Mouse (Mus musculus) C2C12 (cell line): ENCODE measurements around the gene Gigyf1. TPM values are rescaled to one million over a fixed set of nuclear protein-coding genes. Genes with fewer than 3 reads are reported as not detected.

Source experiments
- H3K27me3 ChIP-seq: one replicate; pipeline ENCODE4 v1.6.1; 2011; ENCODE audit not compliant: control insufficient read depth, insufficient read depth, insufficient read length
- H3K36me3 ChIP-seq: one replicate; pipeline ENCODE4 v1.6.1; 2011; ENCODE audit not compliant: control insufficient read depth, insufficient read depth
- H3K4me3 ChIP-seq: one replicate; pipeline ENCODE4 v1.5.1; 2011; ENCODE audit warnings: mild to moderate bottlenecking, control low read depth; ENCODE audit not compliant: poor library complexity, insufficient read depth, severe bottlenecking
- H3K79me2 ChIP-seq: one replicate; pipeline ENCODE4 v1.6.1; 2011; ENCODE audit not compliant: control insufficient read depth, insufficient read depth
- H3K79me3 ChIP-seq: one replicate; pipeline ENCODE4 v1.6.1; 2011; ENCODE audit warnings: low read depth, control low read depth
- H3ac ChIP-seq: one replicate; pipeline ENCODE3; 2011; ENCODE audit warnings: low read depth; ENCODE audit not compliant: control insufficient read depth, insufficient read length
- CEBPB ChIP-seq: IDR thresholded peaks from one replicate; pipeline ENCODE4 v1.6.1; 2011; ENCODE audit warnings: low read depth, mild to moderate bottlenecking, control low read depth, moderate library complexity
- CTCF ChIP-seq: IDR thresholded peaks from one replicate; pipeline ENCODE4 v1.5.1; 2011; ENCODE audit not compliant: control insufficient read depth, insufficient read depth, insufficient read length
- FOSL1 ChIP-seq: IDR thresholded peaks from one replicate; pipeline ENCODE4 v1.8.0; 2011; ENCODE audit warnings: mild to moderate bottlenecking, low read length; ENCODE audit not compliant: poor library complexity, insufficient read depth, severe bottlenecking
- MAX ChIP-seq: IDR thresholded peaks from one replicate; pipeline ENCODE4 v1.6.1; 2011; ENCODE audit warnings: mild to moderate bottlenecking, control low read depth
- MYOD1 ChIP-seq: IDR thresholded peaks from one replicate; pipeline ENCODE4 v1.6.1; 2011; ENCODE audit warnings: low read depth; ENCODE audit not compliant: control insufficient read depth, insufficient read length
- MYOG ChIP-seq: IDR thresholded peaks from one replicate; pipeline ENCODE4 v1.6.1; 2011; ENCODE audit not compliant: control insufficient read depth, insufficient read length; ENCODE audit errors: extremely low read depth
- USF1 ChIP-seq: IDR thresholded peaks from one replicate; pipeline ENCODE4 v1.6.1; 2011; ENCODE audit warnings: low read depth, mild to moderate bottlenecking, control low read depth, moderate library complexity
- polyA plus RNA-seq: library from polyadenylated mRNA; unstranded; fragments of >200 nt; fragmentation: generic; extraction: Trizol; gene quantifications from one replicate; pipeline ENCODE4 v1.2.1, GENCODE M21; 2012; ENCODE audit warnings: missing spikeins

Gene Gigyf1
- polyA plus RNA-seq, 1 experiment: 6.9 TPM

- H3K4me3 ChIP-seq: no peak overlapping the region
- TF ChIP-seq MYOD1 (no peak), MYOG (no peak), MAX (no peak), USF1 (no peak), CTCF (no peak), CEBPB (no peak), FOSL1 (no peak)
These were observed 11.1 kb downstream of the Gigyf1 start for GRCm38 (mm10) chr5:137529221-137529995.

GRCm38 (mm10) chr5:137530075-137530474 lies 11.7 kb downstream of the Gigyf1 start:
- TF ChIP-seq MYOD1: no peak
- no peak for TF ChIP-seq MAX
- TF ChIP-seq CEBPB: no peak
- no peak for TF ChIP-seq USF1
- TF ChIP-seq MYOG: no peak
- TF ChIP-seq FOSL1: no peak
- TF ChIP-seq CTCF: no peak
- Histone ChIP-seq H3K79me2 (peaks cover 48% of the 10 kb centered on the region), H3ac (no peak overlapping the region), H3K27me3 (no peaks in the 10 kb centered on the region), H3K79me3 (peaks cover 24% of the 10 kb centered on the region), H3K36me3 (peaks cover 40% of the 10 kb centered on the region), H3K4me3 (peak overlapping the region; percentile 74)

More at GRCm38 (mm10) chr5:137529221-137529995, 11.1 kb downstream of the Gigyf1 start:
- peaks cover 47% of the 10 kb centered on the region for H3K36me3 ChIP-seq
- H3K79me3 ChIP-seq: peaks cover 24% of the 10 kb centered on the region
- peaks cover 48% of the 10 kb centered on the region for H3K79me2 ChIP-seq
- H3ac ChIP-seq: no peak overlapping the region
- no peaks in the 10 kb centered on the region for H3K27me3 ChIP-seq

GRCm38 (mm10) chr5:137530588-137531413 lies 12.5 kb downstream of the Gigyf1 start:
- Histone ChIP-seq H3K27me3 (no peaks in the 10 kb centered on the region), H3K36me3 (peaks cover 33% of the 10 kb centered on the region), H3K79me3 (peaks cover 24% of the 10 kb centered on the region), H3K4me3 (peak overlapping the region; percentile 74), H3K79me2 (peaks cover 48% of the 10 kb centered on the region), H3ac (peak overlapping the region; percentile 74)
- TF ChIP-seq MYOG: no peak
- no peak for TF ChIP-seq MYOD1
- TF ChIP-seq FOSL1: no peak
- no peak for TF ChIP-seq USF1
- no peak for TF ChIP-seq CEBPB
- TF ChIP-seq MAX: no peak
- TF ChIP-seq CTCF: no peak

GRCm38 (mm10) chr5:137531414-137532130 lies 13.2 kb downstream of the Gigyf1 start:
- Histone ChIP-seq H3K4me3 (peak overlapping the region; percentile 74), H3K27me3 (no peaks in the 10 kb centered on the region), H3K79me2 (peaks cover 48% of the 10 kb centered on the region), H3K36me3 (peaks cover 27% of the 10 kb centered on the region), H3ac (peak overlapping the region; percentile 78), H3K79me3 (peaks cover 24% of the 10 kb centered on the region)
- TF ChIP-seq MAX (no peak), CTCF (no peak), MYOD1 (no peak), FOSL1 (no peak), CEBPB (no peak), MYOG (no peak), USF1 (no peak)

GRCm38 (mm10) chr5:137532131-137532807 lies 13.9 kb downstream of the Gigyf1 start:
- peaks cover 26% of the 10 kb centered on the region for H3K36me3 ChIP-seq
- H3K79me3 ChIP-seq: peaks cover 24% of the 10 kb centered on the region
- H3K27me3 ChIP-seq: no peaks in the 10 kb centered on the region
- peak overlapping the region; percentile 74 for H3K4me3 ChIP-seq
- peaks cover 48% of the 10 kb centered on the region for H3K79me2 ChIP-seq
- H3ac ChIP-seq: peak overlapping the region; percentile 78
- no peak for TF ChIP-seq MYOD1
- no peak for TF ChIP-seq MAX
- TF ChIP-seq FOSL1: no peak
- TF ChIP-seq CEBPB: no peak
- TF ChIP-seq CTCF: no peak
- no peak for TF ChIP-seq MYOG
- TF ChIP-seq USF1: no peak
